Mouse (Mus musculus) adrenal gland, adult 18-20 months (tissue): ENCODE data around the gene Gm11027. TPM values are rescaled to one million over a fixed set of nuclear protein-coding genes. Genes with fewer than 3 reads are reported as not detected.

ENCODE experiments used
- microRNA-seq, 2 experiments: library from miRNA; unstranded; fragments of <30 nt; microRNA quantifications; one replicate each; pipeline ENCODE4 v1.2.0; 2021; ENCODE audit warnings: borderline number of aligned reads in 2 of 2
- total RNA-seq, 2 experiments: library from RNA; stranded (reverse); gene quantifications; 1 replicate in 1 of 2; 2 replicates in 1 of 2; pipeline ENCODE4 v1.2.3; 2021

Gm11027 gene
- total RNA-seq, 2 experiments from 2014 or later: not detected

Small RNAs within 50 kb of the gene (microRNA-seq; reads per million reads assigned to microRNA genes)
- gene Gm23190: 0 reads per million in 2 experiments

Other genes starting within 250 kb of the Gm11027 start
- gene Zfp386, start 227.7 kb upstream of the Gm11027 start, total RNA-seq: 10 to 100 TPM; 24.6 to 24.9 TPM
- gene Vipr2, start 197.7 kb upstream of the Gm11027 start, total RNA-seq: under 1 TPM; 0.40 to 0.67 TPM
- 10 to 100 TPM in 1 of 2 experiments, 1 to 10 TPM in 1; 8.0 to 13.7 TPM for gene Wdr60, start 12.4 kb upstream of the Gm11027 start, total RNA-seq
- gene Esyt2, start 5.8 kb downstream of the Gm11027 start, total RNA-seq: 10 to 100 TPM; 50.0 to 54.6 TPM
- gene Ncapg2, start 130.0 kb downstream of the Gm11027 start, total RNA-seq: 1 to 10 TPM; 3.6 to 4.2 TPM
- gene Ptprn2, start 210.3 kb downstream of the Gm11027 start, total RNA-seq: 10 to 100 TPM; 19.0 to 21.7 TPM